Mouse (Mus musculus) CH12F3 (cell line): ENCODE data around the gene Crybb1.

Experiments used
- in situ Hi-C: fragments of 300-500 bp; cut with MboI; formaldehyde crosslinking; loops from 2 replicates; pipeline ENCODE4 v1.14.3; 2020; ENCODE audit warnings: low sequenced_read_pairs

Gene Crybb1

DNA sequence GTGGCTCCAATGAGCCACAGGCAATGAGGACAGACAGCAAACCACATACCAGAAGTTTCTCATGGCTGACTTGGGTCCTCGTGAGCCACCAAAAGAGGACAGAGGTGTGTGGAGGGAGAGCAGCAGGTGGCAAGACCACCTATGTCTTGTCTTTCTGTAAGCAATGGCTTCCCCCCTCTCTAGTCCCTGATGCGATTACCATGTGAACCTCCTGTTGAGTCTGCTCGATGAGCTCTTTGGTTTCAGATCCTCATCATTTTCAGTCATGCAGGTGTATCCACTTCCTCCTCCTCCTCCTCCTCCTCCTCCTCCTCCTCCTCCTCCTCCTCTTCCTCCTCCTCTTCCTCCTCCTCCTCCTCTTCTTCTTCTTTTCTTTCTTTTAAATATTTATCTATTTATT is 5.2 kb downstream of the Crybb1 start:
- in situ Hi-C loops: no loop called here

DNA sequence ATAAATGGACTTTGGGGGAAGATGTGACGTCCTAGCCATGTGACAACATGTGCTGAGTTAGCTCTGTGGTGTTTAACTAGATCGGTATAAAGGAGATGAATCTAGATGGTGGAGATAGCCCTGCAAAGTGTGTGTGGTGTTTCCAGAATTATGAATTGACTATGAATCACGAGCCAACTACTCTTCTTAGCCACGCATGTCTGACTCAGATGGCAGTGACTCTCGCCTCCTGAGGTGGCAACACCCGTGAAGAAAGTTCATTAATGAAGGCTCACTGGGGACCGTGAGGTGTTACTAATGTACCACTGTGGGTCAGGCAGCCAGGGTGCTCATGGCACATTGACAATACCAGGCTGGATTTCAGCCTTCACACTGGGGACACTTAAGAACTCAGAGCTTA is 8.5 kb downstream of the Crybb1 start:
- in situ Hi-C loops: no loop called here

DNA sequence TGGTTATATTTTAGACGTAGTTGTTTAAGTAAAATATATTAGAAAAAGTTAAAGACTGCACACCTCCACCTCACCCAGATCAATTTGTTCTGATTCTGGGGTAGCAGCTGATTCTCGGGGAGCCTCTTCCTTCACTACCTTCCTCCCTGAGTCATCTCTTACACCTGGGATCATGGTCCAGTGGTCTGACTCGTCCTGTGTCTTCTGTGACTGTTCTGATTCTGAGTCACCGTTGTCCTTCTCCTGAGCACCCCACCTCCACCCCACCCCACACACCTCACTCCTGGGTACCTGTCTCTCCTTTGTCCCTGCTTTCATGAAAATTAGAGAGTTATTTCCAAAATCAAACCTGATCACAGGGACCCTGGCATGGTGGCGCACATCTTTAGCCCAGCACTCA is 9.5 kb downstream of the Crybb1 start:
- in situ Hi-C loops: no loop called here

DNA sequence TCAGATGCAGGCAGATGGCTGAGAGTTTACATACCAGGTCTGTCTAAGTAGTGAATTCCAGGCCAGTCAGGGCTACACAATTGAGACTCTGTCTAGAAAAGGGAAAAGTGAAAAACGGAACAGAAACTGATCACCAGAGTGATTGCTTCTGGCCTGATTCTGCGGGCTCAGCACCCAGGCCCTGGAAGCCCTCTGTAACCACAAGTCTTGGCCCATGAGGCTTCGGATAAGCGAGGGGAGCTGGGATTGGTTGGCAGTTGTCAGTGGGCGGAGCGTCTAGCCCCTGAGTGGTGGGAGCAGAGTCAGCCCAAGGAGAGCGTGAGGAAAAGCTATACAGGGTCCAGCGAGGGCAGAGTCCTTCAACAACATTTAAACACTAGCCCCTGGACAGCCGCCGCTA is 9.9 kb downstream of the Crybb1 start:
- in situ Hi-C loops: no loop called here

DNA sequence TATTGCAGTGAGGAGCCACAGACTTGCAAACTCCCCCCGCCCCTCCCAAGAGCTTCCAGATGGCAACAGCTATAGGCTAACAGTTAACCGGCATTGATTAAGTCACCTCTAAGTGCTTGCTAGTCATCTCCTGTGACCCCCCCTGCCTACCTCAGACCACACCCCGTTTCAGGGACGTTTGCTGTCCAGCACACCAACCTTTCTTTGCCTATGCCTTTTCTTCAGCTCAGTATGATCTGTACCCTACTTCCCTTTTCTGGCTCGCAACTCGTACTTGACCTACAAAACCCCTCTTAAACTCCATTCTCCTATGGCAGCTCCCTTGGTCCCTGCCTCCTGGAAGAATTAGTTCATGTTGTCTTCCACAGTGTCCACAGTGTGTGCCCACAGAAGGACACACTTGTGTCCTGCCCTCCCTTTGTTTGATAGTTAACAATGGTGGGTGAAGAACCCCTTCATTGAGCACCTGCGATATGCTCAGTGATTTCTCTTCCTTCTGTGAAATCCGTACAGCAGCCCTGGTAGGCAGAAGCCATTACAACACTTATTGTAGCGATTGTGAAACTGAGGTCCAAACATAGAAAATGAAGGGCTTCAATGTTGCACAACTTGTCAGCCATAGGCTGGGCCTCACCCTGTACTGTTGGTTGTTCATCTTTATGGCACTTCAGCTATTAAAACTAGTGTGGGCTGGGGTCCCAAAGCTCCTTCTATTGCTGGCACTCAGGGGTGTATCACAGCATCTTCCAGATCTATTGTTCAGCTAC is 10.6 kb downstream of the Crybb1 start:
- in situ Hi-C loops: no loop called here

DNA sequence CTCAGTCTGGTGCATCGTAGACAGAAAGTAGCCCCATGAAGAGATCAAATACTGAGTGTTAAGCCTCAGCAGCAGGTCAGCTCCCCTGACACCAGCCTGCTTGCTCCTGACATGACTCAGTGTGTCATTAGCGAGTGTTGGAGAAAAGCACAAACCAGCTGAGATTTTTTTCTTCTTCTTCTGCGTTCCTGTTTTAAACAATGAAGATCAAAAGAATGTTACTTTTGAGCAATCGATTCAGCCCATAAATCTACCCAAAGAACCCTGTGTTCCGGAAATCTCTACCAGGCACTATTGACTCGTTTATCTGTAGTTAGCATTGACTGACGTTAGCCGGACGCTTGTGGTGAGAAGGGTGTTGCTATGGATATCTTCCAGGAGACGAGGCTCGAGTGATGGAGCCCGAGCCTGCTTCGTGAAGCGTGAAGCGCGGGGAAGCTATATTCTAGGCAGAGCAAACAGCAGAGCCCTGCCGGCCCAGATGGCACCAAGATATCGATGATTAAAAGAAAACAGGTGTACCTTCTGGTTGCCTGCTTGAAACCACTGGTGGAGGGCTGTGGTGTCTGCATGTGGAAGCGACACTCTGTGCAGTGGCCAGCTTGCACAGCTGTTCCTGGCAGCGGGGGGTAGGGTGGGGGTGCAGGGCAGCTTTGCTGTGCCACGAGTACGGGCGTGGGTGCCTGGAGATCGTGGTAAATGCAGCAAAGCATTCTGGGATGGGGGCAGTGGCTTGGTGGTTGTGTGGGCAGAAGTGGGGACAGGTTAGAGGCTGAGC is 15.3 kb downstream of the Crybb1 start:
- in situ Hi-C loops: no loop called here

DNA sequence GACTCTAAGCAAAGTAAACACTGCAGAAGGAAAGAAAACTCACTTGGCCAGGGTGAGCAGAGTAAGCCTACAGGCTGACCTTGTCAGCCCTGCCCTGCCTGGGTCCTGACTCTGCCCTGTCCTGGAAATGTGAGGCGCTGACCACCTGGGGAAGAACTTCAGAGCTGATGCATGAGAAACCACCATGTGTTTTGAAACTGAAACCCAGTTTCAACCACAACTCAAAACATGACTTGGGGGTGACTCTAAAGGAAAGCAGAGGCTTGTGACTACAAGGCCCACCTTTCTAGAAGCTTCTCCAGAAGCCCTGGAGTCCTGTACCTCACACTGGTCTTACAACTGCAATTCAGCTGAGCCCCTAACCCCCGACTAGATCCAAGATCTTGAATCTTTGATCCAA is 17.3 kb downstream of the Crybb1 start:
- in situ Hi-C loops: no loop called here

DNA sequence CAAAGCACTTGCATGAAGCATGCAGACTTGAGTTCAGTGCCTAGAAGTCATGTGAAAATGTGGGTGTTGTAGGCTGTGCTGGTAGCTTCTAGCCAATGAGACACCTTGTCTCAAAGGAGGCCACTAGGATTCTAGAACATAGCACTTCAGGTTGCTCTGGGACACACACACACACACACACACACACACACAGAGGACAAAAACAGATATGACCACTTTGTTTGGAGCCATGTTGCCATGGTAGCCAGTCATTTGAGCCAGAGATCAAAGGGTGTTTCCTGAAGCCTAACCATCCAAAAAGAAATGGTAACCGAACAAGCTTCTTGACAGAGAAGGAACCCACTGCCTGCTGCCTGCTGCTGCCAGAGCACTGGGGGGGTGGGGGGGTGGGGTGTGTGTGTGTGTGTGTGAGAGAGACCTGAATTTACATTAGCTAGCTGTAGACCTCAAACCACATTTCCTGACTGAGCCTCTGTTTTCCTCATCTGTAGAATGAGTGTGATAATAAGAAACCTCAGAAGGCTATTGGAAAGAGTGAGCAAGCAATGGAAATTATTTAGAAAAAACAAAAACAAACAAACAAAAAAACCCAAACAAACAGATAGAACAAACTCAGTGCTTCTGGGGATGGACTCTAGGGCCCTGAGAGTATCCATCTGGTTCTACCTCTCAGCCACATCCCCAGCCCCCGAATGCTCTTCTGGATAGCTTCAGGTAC is 18.3 kb downstream of the Crybb1 start:
- in situ Hi-C loops: no loop called here

DNA sequence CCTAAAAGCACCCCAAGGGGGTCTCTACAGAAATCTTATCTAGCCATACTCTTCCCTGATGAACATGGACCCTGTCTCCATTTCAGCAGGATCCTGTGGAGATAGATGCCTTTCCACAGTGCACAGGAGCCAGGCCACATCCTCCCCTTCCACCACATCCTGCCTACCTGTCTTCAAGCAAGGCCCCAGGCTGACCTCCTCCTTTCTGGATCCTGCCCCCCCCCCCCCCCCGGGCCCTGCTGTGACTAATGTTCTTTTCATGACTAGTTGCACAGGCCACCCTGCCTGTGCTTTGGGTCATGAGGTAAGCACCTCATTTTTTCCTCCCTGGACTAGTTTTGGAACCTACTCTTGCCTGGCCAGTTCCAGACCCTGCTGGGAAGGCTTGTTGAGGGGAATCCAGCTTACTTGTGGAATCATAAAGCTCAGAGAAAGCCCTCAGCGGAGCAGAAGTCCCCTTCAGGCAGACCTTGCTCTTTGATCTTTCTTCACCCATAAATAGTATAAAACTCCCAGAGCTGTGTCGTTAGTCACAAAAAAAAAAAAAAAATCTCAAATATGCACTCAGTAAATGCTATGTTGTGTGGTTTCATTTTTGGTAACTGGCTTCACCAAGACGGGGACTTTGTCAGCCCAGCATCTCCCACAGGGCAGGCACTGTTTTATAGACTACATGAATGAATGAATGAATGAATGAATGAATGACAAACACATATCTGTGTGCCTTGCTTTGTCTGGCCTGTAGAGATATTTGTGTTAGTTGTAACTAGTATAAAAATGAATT is 19.6 kb downstream of the Crybb1 start:
- in situ Hi-C loops: no loop called here

DNA sequence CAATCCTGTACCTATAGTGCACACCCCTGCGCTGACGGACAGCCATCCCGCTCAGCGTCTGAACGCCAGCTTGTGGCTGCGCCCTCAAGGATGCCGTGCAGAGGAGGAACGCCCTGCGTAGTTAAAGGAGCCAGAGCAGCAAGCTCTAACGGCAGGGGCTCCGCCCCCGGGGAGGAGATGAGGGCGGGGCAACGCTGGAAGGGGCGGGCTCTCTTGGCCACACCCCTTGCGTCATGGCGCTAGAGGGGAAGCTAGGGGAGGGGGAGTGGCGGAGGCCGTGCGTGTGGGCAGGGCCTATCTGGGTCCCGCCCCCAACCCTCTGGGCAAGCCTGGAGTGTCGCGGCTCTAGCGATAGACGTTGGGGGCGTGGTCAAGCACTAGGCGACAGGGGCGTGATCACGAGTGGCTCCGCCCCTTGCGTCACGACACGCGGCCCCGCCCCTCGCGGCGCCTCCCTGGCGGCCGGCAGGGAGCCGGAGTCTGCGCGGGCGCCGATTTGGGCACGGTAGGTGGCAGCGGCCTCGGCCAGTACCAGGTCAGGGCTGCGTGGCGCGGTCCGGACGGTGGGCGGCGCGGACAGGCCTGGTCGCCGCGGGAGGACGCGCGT is 20.8 kb downstream of the Crybb1 start, which contains the start of gene Tpst2:
Gene Tpst2, plus strand, starts transcription at position 425 of the 607 bp plus-strand sequence.
- in situ Hi-C loops: no loop called here

DNA sequence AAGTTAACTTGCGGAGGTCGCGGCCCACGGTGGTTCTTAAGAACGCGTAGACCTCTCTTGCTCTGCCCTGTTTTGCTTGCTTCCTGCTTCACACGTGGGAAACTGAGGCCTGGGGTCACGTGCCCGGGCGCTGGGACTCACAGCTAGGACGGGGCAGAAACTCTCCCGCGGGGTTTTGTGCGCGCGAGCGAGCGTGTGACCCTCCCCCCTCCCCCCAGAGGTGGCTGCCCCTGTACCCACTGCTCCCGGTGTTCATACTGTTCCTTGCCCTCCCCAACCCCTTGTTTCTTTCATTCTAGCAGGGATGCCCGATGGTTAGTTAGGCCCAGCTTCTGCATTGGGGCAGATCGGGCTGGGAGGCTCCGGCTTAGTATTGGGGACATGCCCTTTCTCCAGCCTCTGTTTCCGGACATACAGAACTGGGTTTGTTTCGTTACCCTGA is 21.3 kb downstream of the Crybb1 start:
- in situ Hi-C loops: no loop called here

DNA sequence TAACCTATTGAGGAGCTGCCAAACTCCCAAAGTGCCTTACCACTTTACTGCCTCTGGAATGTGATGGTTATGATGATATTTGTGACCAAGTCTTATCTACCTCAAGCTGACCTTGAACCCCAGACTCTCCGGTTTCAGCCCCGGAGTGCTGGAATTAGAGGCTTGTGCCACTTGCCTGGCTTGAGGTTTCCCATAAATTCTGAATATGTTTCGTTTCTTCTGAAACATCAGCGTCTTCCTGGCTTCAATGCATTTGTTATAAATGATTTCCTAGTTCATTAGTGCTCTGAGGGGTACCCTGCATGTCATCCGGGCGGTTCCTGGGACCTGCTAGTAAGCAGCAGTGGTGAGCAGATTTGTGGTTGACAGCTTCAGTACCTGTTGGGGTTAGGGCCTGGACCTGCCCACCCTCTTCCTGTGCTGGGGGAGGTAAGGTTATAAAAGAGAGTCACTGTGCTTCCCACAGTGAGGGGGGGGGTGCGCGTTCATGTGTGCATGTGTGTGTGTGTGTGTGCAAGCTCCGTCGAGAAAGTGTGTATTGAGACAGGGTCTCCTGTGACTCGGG is 22.4 kb downstream of the Crybb1 start:
- in situ Hi-C loops: no loop called here

DNA sequence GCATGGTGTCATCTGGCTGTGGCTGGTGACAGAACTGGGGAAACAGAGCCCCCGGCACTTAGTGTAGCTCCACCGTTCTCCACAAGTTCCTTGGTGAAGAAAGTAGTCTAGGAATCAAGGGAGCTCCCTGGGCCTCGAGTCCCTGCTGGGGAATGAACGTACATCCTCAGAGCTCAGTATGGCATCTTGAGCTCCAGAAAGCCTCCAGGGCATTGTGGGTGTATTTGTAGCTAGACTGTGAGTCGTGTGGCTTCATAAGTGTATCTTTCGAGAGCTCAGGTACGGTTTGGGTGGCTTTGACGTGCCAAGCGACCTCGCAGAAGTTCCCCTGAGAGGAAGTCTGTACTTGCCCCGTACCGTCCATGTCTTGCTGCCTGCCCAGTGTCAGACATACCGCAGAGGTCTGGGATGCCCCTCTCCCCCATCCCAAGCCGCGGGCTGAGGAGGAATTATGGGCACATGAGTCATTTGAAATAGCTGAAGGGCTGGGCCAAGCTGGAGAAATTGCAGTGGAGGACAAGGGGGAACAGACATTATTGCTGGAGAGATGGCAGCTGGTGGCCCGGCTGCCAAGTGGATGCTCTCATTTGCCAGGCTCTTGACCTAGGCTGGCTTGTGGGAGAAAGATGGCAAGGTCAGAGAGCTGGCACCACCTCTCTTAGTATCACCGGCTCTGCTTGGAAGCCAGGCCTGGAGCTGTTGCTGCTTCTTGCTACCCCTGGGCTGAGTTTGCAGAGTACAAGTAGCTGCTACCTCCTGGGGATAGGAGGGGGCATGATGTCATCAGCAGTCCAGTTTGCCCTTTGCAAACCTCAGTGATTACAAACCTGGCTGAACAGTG is 23.8 kb downstream of the Crybb1 start:
- in situ Hi-C loops: no loop called here

DNA sequence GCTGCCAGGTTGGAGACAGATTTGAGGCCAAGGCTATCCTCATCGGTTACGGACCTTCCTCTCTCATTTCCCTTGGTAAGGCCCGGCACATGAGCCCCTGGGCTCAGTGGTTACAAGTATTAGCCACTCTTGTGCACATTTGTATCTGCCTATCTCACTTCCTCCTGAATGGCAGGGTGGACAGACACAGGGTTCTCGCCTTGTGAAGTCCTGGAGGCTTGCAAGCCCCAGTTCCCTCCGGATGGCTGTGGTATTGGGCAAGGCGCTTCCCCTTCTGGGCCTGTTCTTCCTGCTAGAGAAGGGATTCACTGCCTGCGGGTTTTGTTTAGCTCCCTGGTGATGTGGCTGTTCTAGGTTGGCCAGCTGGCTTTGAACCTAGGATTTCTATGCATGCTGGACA is 24.5 kb downstream of the Crybb1 start:
- in situ Hi-C loops: no loop called here

DNA sequence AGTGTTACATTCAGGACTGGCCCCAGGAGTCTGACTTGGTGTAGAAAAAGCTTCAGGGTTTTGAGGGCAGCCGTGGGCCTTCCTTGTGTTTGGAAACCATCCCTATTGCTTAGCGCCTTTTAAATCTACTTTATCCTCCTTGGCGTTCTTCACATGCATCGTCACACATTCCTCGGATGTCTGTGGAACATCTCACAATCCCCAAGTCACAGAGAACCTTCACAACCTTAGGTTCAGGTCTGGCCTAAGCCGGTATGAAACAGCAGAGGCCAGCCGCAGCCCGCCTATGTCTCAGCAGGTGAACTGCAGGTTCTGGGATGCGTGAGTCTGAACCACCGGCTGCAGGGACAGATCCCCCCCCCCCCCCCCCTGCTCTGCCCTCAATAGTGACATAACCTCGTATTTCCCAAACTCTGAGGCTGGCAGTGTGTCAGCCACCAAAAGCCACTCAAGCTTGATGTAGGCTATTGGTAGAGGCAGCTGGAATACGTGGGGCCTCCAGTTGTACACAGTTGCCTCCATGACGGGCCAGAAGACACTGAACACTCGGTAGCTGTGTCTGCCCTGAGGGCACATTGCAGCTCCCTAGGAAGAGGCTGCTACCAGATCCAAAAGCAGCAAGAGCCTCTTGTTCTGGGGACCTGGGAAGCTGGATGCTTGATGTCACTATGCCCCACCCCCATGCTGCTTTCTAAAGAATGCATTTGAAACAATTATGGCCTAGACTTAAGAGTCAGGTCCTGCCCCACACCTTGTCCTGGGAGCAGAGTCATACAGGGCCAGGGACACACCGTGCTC is 25.4 kb downstream of the Crybb1 start:
- in situ Hi-C loops: no loop called here

DNA sequence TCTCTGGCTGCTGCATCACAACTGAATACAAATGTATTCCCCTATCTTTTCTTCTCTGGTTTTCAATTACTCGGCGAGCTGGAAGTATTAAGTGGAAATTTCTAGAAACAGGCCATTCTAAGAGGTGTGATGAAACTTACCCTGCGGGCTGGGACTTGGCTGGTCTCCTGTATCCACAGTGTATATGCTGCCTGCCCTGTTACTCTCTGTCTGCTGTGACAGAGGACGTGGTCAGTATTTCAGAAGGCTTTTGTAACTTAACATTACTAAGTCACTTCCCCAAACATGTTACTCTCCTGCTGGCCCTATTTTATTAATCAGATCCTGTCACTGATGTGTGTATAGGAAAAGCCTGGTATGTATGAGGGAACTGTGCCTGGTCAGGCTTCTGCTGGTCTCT is 26.1 kb downstream of the Crybb1 start:
- in situ Hi-C loops: no loop called here

DNA sequence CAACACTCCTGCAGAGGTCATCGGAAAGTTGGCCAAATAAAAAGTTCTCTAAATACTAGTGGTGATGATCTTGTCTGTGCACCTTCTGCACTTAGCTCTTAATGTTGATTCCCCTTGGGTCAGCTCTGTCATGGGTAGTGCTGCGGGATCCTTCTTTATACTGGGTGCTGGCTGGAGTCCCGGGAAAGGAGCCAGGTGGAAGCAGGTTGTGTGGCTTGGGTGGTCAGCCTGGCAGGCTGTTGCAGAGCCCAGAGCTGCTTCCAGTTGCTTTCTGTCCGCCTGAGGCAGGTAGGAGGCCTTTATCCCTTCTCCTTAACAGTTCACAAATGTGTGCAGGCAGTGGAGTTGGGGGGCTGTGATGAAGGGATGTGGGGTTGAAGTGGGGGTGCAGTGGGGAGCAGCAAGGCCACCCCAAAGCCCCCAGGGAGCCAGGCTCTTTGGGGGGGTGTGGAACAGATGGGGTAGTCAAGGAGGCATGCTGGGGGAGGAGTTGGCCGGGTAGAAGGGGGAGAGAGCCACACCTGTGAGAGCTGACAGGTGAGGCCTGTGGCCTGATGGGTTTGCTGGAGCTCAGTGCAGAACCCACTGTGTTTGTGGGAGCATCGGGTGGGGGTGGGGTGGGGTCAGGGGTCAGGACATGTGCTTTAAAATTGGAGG is 26.6 kb downstream of the Crybb1 start:
- in situ Hi-C loops: no loop called here
